Mouse (Mus musculus): ENCODE results near the gene Sez6l2. TPM values are rescaled to one million over a fixed set of nuclear protein-coding genes. Genes with fewer than 3 reads are reported as not detected.

The Sez6l2 gene
- total RNA-seq, 2 experiments from 2014 or later = 421 to 427 TPM

- H3K4me3 ChIP-seq = no peak overlapping the region
- intact Hi-C loops (cut with DNase I) = no loop called here
- no peak for TF ChIP-seq CTCF (IDR thresholded peaks at IDR 0.05)
- H3K27ac ChIP-seq = no peak overlapping the region
- no peak for DNase-seq (ENCODE audit: extremely low spot score in 1 of 2, low spot score in 2 of 2)
Measured at GRCm38 (mm10) chr7:126932652-126933051, 17.7 kb upstream of the Sez6l2 start.

DNA sequence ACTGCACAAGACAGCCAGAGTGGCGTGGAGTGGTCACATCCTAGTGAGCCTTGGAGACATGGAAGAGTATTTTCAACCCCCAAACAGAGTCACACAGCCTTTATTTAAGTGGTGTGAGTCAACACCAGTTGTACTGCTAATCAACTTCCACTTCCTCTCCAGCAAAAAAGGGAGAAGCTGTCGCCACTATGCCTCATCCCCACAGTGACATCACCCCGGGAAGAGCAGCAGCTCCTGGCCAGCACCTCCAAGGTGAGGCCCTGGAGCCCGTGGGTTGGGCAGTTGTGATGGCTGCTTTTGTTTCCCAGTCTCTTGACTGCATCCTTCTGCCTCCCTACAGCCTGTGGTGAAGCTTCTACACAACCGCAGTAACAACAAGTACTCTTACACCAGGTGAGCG, 9.2 kb upstream of the Sez6l2 start:
- H3K4me3 ChIP-seq = no peak overlapping the region
- no peak for DNase-seq (ENCODE audit: extremely low spot score in 1 of 2, low spot score in 2 of 2)
- intact Hi-C loops (cut with DNase I) = no loop called here
- peak overlapping the region; percentile 75 for H3K27ac ChIP-seq
- TF ChIP-seq CTCF (IDR thresholded peaks at IDR 0.05) = no peak

DNA sequence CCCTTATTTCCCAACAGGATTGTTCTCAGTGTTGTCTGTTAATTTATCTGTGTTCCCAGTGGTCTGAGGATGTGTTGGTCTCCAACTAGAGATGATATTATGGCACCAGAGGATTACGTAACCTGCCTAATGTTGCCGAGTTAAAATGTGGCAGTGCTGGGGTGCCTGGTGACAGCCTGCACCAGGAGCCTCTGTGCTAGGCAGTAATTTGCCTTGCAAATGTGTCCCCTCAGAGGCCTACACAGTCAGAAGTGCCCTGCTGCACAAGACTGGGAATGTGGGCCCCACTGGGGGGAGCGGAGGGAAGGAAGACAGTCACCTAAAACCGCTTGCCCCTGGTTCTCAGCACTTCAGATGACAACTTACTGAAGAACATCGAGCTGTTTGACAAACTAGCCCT, 8.6 kb upstream of the Sez6l2 start:
- no peak for TF ChIP-seq CTCF (IDR thresholded peaks at IDR 0.05)
- DNase-seq (ENCODE audit: extremely low spot score in 1 of 2, low spot score in 2 of 2) = peak in 1 of 2 experiments; percentile 37
- intact Hi-C loops (cut with DNase I) = no loop called here
- H3K4me3 ChIP-seq = peak overlapping the region; percentile 21
- peak overlapping the region; percentile 74 for H3K27ac ChIP-seq

DNA sequence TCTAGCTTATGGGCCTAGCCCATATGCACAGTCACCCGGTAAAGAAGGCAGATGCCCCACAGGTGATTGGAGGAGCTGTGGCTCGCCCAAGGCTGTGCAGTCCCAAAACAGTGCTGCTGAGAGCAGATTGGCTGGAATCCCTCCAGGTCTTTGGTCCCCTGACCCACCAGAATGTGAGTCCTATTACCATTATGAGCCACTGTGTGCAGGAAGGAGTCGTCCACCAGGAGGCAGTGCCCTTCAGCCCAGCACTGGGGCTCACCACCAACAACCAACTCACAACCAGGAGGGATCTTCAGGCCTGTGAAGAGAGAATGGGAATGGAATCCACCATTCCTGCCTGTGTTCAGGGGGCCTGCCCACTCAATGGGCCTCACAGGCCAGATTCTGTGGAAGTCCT, 3.8 kb upstream of the Sez6l2 start:
- DNase-seq (ENCODE audit: extremely low spot score in 1 of 2, low spot score in 2 of 2) = no peak
- Histone ChIP-seq H3K4me3 (no peak overlapping the region), H3K27ac (0 out of 2 replicates have a peak overlapping the region, but pooled peaks have one; percentile 5)
- TF ChIP-seq CTCF (IDR thresholded peaks at IDR 0.05) = peak; percentile 59
- intact Hi-C loops (cut with DNase I) = loop anchor here (5.0 kb wide), 1 partner anchor 156 kb away; no protein-coding TSS in a partner anchor

DNA sequence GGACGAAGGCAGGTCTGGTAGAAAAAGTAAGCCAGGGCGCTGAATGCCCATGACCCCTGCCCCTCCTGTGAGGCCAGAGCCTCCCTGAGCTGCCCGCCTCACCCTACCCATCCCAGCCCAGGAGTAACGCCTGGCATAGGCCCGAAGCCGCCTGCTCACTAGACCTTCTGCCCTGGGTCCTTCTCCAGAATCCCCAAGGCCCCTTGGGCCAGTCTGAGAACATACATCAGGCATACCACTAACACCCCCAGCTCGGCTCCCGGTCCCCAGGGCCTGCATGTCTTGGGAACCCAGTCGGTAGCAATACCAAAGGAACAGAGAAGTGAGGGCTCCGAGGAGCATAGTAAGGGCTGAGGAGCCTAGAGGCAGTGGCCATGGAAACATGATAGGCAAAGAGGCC, 1.7 kb upstream of the Sez6l2 start:
- H3K4me3 ChIP-seq = peak overlapping the region; percentile 79
- intact Hi-C loops (cut with DNase I) = loop anchor here (2.0 to 5.0 kb wide), 2 partner anchors 64 to 154 kb away; partner anchors contain the start of gene Taok2
- no peak for DNase-seq (ENCODE audit: extremely low spot score in 1 of 2, low spot score in 2 of 2)
- TF ChIP-seq CTCF (IDR thresholded peaks at IDR 0.05) = no peak
- H3K27ac ChIP-seq = peak overlapping the region; percentile 93

DNA sequence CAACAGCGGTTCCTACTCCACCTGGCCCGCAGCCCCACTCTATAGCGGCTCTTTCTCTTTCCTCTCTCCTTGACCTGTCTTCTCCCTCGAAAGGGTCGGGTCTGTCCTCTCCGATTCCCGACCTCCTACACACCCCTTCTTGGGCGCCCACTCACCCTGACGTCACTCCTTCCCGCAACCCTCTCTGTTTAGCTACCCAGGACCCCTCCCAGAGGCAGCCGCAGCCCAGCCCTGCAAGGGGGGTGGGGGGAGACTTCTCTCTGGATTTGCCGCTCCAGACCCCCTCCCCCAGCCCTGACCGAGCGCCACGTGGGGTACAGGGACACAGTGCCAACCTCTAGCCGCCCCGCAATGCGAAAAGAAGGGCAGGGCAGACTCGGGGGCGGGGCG, 965 bp upstream of the Sez6l2 start, which contains the start of gene Asphd1:
Asphd1 (minus strand) TSS at position 180 of the 390 bp plus-strand sequence.
- no peak for TF ChIP-seq CTCF (IDR thresholded peaks at IDR 0.05)
- peak; percentile 72 to 73 for DNase-seq (ENCODE audit: extremely low spot score in 1 of 2, low spot score in 2 of 2)
- Histone ChIP-seq H3K4me3 (peak within 1 kb of the TSS; percentile 79), H3K27ac (peak within 1 kb of the TSS; percentile 93)
- intact Hi-C loops (cut with DNase I) = loop anchor here (2.0 to 5.0 kb wide), 2 partner anchors 65 to 153 kb away; partner anchors contain the start of gene Taok2

- DNase-seq (ENCODE audit: extremely low spot score in 1 of 2, low spot score in 2 of 2) = peak in 1 of 2 experiments; percentile 41
- no peak for TF ChIP-seq CTCF (IDR thresholded peaks at IDR 0.05)
- peak overlapping the region; percentile 79 for H3K4me3 ChIP-seq
- intact Hi-C loops (cut with DNase I) = loop anchor here (2.0 to 10.0 kb wide), 2 partner anchors 76 to 126 kb away; partner anchors contain the start of gene Maz
- H3K27ac ChIP-seq = peak overlapping the region; percentile 93
Measured at GRCm38 (mm10) chr7:126950647-126951615, 568 bp downstream of the Sez6l2 start.

DNA sequence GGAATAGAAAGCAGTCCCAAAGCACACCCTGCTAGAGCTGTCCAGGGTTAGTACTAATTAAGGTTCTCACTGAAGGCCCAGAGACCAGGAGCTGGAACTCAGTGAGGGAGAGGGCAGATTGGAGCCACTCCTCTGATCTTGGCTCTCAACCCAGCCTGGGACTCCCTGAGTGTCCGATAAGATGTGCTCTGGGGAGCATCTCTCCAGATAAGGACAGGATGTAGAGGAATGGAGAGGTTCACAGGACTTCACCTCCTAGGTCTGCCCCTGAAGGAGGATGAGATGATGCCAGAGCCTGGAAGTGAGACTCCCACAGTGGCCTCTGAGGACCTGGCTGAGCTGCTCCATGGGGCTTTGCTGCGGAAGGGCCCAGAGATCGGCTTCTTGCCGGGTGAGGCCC, 1.4 kb downstream of the Sez6l2 start:
- Histone ChIP-seq H3K4me3 (peak overlapping the region; percentile 79), H3K27ac (peak overlapping the region; percentile 93)
- no peak for DNase-seq (ENCODE audit: extremely low spot score in 1 of 2, low spot score in 2 of 2)
- intact Hi-C loops (cut with DNase I) = loop anchor here (2.0 to 10.0 kb wide), 2 partner anchors 75 to 127 kb away; partner anchors contain the start of gene Maz
- no peak for TF ChIP-seq CTCF (IDR thresholded peaks at IDR 0.05)

- H3K27ac ChIP-seq = peak overlapping the region; percentile 93
- intact Hi-C loops (cut with DNase I) = loop anchor here (10.0 kb wide), 1 partner anchor 128 kb away; no protein-coding TSS in a partner anchor
- DNase-seq (ENCODE audit: extremely low spot score in 1 of 2, low spot score in 2 of 2) = no peak
- H3K4me3 ChIP-seq = peak overlapping the region; percentile 79
- TF ChIP-seq CTCF (IDR thresholded peaks at IDR 0.05) = no peak
Measured at GRCm38 (mm10) chr7:126952646-126953045, 2.3 kb downstream of the Sez6l2 start.

GRCm38 (mm10) chr7:126955125-126955524, 4.8 kb downstream of the Sez6l2 start:
- DNase-seq (ENCODE audit: extremely low spot score in 1 of 2, low spot score in 2 of 2) = no peak
- intact Hi-C loops (cut with DNase I) = loop anchor here (10.0 kb wide), 1 partner anchor 130 kb away; no protein-coding TSS in a partner anchor
- Histone ChIP-seq H3K27ac (no peak overlapping the region), H3K4me3 (no peak overlapping the region)
- no peak for TF ChIP-seq CTCF (IDR thresholded peaks at IDR 0.05)

DNA sequence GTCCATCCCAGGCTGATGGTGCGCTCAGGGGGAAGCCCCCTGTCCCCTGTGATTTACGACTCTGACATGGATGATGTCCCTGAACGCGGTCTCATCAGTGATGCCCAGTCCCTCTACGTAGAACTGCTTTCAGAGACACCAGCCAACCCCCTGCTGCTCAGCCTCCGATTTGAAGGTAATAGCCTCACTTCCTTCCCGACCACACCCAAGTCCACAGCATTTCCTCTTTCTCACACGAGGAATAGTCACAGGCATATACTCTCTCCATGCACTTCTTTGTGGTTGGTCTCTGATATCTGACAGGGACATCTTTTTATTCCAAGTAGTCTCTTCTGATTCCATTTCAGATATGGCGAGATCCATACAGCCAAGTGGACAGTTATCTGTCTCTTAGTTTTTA, 9.4 kb downstream of the Sez6l2 start:
- TF ChIP-seq CTCF (IDR thresholded peaks at IDR 0.05) = no peak
- intact Hi-C loops (cut with DNase I) = loop anchor here (10.0 kb wide), 1 partner anchor 135 kb away; no protein-coding TSS in a partner anchor

GRCm38 (mm10) chr7:126961095-126961494, 10.7 kb downstream of the Sez6l2 start:
- Histone ChIP-seq H3K27ac (no peak overlapping the region), H3K4me3 (no peak overlapping the region)
- intact Hi-C loops (cut with DNase I) = no loop called here
- no peak for TF ChIP-seq CTCF (IDR thresholded peaks at IDR 0.05)
- no peak for DNase-seq (ENCODE audit: extremely low spot score in 1 of 2, low spot score in 2 of 2)

More for the DNA sequence above, 9.4 kb downstream of the Sez6l2 start:
- no peak overlapping the region for H3K4me3 ChIP-seq
- no peak overlapping the region for H3K27ac ChIP-seq
- no peak for DNase-seq (ENCODE audit: extremely low spot score in 1 of 2, low spot score in 2 of 2)

Measured in left cerebral cortex, adult 2 months (tissue).